Mouse (Mus musculus): ENCODE measurements around the gene C1s2.

DNA sequence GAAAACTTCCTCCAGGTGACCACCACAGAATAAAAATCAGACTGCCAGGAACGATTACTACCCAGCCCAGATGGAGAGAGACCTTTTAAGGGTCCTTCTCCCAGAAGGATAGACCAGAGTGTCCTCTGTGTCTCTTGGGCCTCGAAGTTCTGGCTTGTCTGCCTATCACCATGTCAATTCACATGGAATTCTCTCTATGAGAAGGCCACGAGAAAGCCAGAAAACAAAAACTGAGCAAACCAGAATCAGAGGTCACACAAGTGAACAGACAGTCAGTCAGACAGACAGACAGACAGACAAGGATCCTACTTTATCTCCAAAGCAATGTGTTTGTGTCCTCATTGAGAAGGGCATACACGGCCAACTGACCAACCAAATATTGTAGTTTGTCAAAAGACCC is 49.6 kb downstream of the C1s2 start:
- TF ChIP-seq CTCF (IDR thresholded peaks at IDR 0.05; ENCODE audit: control insufficient read depth, insufficient read depth, insufficient replicate concordance, low read depth, low read length) (no peak), POLR2A (IDR thresholded peaks at IDR 0.05; ENCODE audit: control insufficient read depth, low read depth, low read length) (no peak)
